Mouse (Mus musculus): ENCODE measurements around the gene Alg12. TPM values are rescaled to one million over a fixed set of nuclear protein-coding genes. Genes with fewer than 3 reads are reported as not detected.
A peak's percentile ranks its signal among the peaks of the same experiment; 100 is the strongest.

Gene Alg12
- total RNA-seq (2021): 10 to 100 TPM in 1 of 2 experiments, 1 to 10 TPM in 1; 8.9 to 10.1 TPM

DNA sequence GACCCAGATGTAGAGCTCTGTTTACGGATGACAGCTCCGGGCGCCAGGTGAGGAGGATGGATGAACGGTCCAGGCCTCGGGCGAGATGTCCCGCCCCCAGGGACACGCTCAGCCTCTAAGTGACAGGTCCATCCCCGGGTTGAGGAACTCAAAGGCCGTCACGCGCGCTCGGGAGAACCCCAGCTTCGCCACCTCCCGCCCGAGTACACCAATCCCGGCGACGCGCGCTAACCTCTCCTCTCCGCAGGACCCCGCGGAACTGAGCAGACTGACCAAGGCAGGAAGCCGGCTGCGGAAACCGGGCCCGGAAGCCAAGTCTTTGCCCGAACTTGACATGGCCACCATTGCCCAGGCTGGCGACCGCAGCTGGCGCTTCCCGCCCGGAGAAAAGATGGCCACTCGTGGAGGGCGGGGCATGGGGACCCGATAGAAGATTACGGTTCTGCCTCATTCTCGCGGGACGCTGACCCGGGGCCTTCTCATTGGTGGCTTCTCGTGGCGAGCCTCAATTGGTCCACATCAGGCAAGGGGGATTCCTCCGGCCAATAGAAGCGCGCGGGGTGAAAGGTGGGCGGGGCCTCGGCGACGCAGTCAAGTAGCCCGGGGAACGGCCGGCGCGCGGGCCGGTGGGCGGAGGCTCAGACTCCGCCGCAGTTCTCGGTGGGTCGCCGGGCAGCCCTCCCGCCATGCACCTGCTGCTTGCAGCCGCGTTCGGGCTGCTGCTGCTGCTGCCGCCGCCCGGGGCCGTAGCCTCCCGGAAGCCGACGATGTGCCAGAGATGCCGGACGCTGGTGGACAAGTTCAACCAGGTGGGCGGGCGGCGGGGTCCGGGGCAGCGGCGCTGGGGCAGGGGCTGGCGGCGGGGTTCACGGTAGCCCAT lies at the start of gene Alg12, which contains the start of gene Creld2:
TSS of gene Alg12 (minus strand) at position 293 of the 880 bp plus-strand sequence.
TSS of gene Creld2 (plus strand) at position 621 of the 880 bp plus-strand sequence.
- intact Hi-C loops (cut with DNase I): loop anchor here (2.0 to 5.0 kb wide), 3 partner anchors 67 to 260 kb away; partner anchors contain the start of genes Brd1 and Zbed4
- DNase-seq: peak; percentile 98

DNA sequence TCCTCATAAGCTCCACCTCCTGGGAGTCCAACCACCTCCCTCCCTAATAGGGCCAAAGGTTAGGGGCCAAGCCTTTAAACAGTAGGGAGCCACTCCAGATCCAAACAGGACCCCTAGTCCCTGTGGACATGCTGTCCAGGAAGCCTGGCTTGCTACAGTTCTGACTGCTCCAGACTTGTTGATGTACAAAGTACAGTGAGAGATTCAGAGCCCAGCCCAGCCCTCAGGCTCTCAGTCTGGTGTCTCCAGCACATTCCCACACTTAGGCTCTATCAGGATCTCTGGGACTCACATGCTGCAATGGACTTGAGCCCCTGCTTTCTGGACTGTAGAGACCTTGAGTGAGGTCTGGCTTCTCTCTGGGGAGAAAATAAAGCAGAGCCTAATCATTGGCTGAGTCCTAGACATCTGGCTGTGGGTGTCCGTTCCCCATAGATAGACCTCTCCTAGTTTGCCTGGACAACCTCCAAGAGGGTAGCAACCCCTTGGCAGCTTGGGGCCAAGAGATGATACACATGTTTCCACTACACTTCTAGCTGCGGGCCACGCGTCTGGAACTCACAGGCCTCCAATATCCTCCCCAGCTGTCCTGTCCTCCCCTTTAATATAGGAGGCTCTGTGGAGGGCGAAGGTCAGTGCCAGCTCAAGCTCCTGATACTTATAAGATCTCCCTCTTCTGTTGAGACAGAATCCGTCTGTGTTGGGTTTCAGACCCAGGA lies 49.1 kb upstream of the Alg12 start:
- intact Hi-C loops (cut with DNase I): loop anchor here (5.0 kb wide), 1 partner anchor 116 kb away; the partner anchor contains the start of gene Zbed4

DNA sequence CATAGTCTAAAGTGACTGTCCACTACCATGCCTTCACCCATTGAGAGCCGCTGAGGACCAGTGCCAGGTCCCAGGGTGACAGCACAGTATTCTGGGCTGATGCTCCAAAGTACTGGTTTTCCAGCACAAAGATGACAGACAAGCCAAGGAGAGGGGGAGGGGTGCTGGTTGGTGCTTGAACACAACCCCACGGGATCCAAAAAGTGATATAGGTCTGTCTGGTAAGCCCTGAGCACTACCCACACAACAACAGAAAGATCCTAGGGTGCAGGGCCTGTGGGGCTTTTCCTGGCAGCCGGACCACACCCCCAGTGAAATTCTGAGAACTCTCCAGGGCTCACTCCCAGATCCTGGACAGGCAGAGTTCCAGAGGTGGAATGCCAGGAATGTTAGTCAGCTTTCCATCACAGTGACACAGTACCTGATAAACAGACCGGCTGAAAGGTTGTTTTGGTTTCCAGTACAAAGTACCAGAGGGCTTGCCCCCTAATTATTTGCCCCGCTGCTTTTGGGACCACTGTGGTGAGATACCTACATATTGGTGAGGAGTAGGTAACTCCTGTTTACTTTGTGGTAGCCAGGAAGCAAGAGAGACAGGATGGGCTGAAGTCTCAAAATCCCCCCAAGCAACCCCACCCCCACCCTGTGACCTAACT lies 48.4 kb upstream of the Alg12 start:
- intact Hi-C loops (cut with DNase I): loop anchor here (1.0 to 5.0 kb wide), 2 partner anchors 30 to 115 kb away; partner anchors contain the start of gene Zbed4

More for the DNA sequence above, 49.1 kb upstream of the Alg12 start:
- peak; percentile 67 to 80 for DNase-seq

DNA sequence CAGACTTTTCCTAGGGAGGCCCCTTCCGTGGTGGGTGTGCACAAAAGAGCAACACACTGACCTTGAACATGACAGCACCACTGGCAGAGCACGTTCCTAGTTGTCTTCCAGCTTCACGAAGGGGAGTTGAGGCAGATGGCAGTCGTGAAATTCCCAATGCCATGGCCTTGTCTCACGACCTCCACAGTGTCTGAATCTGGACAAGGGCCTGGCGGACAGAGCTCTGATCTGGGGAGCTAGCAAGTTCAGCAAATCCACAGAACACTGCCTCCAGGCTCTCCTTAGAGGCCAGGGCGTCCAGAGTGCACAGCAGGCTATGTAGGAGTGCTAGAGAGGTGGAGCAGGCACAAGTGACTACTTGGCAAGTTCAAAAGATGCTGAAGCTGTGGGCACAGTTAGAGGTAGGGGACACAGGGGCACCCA lies 47.8 kb upstream of the Alg12 start:
- no peak for DNase-seq
- intact Hi-C loops (cut with DNase I): loop anchor here (1.0 to 5.0 kb wide), 2 partner anchors 30 to 115 kb away; partner anchors contain the start of gene Zbed4

More for the DNA sequence above, 48.4 kb upstream of the Alg12 start:
- DNase-seq: peak; percentile 76 to 85

DNA sequence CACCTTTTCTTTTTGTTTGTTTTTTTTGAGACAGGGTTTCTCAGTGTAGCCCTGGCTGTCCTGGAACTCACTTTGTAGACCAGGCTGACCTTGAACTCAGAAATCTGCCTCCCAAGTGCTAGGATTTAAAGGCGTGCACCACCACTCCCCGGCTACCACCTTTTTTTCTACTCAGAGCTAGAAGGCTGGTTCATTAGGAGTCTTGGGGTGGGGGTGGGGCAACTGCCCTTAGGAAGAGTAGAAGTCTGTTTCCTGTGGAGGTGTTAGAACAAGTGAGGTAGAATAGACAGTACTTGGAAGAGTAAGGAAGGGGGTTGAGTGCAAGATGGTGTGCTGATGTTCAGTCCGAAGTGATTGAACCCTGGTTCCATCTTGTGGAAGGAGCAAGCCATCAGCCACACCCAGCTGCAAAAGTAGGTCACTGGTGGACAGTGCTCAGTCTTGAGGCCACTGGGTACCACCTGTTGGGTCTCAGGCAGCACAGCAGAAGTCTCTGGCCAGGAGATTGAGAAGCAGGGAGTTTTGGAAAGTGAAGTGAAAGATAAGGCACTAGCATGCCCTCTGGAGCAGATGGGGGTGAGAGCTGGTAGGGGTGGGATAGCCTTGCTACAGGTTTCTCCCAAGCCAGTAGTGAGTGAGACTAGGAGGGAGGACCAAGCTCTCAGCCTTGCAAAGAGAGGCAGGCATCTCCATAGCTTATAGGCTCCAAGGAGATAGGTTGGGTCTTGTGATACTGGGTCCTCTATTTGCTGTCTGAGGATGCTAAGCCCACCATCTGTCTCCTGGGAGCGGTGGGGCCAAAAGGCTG lies 47.0 kb upstream of the Alg12 start:
- DNase-seq: no peak
- intact Hi-C loops (cut with DNase I): loop anchor here (2.0 to 5.0 kb wide), 2 partner anchors 15 to 114 kb away; partner anchors contain the start of gene Zbed4

DNA sequence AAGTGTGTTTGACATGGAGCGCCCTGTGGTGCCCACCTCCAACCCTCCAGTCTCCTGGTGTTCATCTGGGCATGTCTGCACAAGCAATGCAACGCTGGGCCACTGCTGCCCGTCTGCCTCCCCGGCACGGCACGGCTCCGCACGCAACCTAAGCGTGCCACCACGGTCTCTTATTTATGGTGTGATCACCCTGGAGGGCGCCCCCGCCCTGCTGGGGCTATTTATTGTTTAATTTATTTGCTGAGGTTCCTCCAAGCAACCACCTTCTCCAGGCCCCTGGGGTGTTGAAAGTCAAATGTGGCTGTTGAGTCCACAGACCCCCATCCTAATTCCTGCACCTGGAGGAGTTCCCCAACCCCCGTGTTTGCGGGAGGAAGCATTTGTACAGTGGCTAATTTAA lies 45.9 kb upstream of the Alg12 start:
- intact Hi-C loops (cut with DNase I): loop anchor here (2.0 to 5.0 kb wide), 2 partner anchors 14 to 113 kb away; partner anchors contain the start of gene Zbed4
- DNase-seq: no peak

DNA sequence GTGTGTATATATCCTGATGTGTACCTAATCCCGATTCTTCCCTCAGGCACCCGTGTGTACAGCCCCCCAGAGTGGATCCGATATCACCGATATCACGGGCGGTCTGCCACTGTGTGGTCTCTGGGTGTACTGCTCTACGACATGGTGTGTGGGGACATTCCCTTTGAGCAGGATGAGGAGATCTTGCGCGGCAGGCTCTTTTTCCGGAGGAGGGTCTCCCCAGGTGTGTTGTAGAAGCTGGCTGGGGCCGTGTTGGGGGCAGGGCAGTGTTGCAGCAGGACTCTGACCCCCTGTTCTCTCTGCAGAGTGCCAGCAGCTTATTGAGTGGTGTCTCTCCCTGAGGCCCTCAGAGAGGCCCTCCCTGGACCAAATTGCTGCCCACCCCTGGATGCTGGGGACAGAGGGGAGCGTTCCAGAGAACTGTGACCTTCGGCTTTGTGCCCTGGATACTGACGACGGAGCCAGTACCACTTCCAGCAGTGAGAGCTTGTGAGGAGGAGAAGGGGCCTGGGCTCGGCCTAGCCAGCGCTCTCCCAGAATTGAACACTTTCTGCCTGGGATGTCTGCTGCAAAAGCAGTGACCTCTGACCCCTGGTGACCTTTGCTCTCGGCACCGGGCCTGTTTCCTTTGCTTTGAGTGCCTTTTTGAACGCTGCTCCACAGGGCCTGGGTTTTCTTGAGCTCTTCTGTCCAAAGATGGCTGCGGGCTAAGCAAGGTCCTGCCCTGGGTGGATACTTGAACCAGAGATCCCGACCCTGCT lies 45.3 kb upstream of the Alg12 start:
- DNase-seq: peak in 1 of 2 experiments; percentile 50
- intact Hi-C loops (cut with DNase I): loop anchor here (1.0 to 5.0 kb wide), 3 partner anchors 11 to 112 kb away; partner anchors contain the start of gene Zbed4

DNA sequence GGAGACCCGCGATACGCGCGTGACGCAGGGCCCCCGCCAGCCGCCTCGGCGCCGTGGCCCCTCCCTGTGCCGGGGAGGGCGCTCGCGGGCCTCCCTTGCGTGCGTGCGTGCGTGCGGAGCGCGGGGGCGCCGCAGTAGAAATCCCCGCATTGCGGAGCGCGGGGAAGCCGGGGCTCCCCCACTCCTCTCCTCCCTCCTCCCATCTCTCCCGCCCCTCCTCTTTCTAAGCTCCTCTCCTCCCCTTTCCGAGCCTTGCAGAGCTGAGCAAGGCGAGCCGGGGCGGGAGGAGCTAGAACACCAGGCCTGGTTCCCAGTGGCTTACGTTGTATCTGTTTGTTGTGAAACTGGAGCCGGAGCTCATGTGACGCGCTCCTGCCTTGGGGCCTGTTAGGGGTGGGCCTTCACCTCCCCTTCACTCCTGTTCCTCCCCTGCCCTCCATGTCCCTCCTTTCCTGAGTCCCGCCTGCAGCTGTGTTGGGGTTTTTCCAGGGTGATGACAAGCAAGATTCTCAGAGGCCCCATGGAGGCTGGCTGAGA lies 44.6 kb upstream of the Alg12 start:
- peak; percentile 86 to 87 for DNase-seq
- intact Hi-C loops (cut with DNase I): loop anchor here (1.0 to 2.0 kb wide), 3 partner anchors 12 to 26 kb away; no protein-coding TSS in a partner anchor

DNA sequence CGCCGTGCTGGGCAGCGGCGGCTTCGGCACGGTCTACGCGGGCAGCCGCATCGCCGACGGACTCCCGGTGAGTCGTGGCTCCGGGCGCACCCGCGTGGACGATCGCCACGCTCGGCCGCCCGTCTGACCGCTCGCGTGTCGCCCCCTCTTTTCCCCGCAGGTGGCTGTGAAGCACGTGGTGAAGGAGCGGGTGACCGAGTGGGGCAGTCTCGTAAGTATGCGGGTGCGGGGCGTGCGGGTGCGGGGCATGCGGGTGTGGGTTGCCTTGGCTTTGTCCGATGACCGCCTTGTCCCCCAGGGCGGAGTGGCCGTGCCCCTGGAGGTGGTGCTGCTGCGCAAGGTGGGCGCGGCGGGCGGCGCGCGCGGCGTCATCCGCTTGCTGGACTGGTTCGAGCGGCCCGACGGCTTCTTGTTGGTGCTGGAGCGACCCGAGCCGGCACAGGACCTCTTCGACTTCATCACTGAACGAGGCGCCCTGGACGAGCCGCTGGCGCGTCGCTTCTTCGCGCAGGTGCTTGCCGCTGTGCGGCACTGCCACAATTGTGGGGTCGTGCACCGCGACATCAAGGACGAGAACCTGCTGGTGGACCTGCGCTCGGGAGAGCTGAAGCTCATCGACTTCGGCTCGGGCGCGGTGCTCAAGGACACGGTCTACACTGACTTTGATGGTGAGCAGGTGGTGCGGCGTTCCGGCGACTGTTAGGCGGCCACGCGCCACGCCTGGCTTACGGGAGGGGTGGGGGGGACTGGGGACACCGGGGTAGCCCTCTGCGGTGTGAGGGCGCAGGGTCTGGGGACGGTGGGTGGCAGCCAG lies 44.0 kb upstream of the Alg12 start:
- DNase-seq: peak; percentile 58 to 77
- intact Hi-C loops (cut with DNase I): loop anchor here (1.0 kb wide), 1 partner anchor 26 kb away; no protein-coding TSS in a partner anchor

DNA sequence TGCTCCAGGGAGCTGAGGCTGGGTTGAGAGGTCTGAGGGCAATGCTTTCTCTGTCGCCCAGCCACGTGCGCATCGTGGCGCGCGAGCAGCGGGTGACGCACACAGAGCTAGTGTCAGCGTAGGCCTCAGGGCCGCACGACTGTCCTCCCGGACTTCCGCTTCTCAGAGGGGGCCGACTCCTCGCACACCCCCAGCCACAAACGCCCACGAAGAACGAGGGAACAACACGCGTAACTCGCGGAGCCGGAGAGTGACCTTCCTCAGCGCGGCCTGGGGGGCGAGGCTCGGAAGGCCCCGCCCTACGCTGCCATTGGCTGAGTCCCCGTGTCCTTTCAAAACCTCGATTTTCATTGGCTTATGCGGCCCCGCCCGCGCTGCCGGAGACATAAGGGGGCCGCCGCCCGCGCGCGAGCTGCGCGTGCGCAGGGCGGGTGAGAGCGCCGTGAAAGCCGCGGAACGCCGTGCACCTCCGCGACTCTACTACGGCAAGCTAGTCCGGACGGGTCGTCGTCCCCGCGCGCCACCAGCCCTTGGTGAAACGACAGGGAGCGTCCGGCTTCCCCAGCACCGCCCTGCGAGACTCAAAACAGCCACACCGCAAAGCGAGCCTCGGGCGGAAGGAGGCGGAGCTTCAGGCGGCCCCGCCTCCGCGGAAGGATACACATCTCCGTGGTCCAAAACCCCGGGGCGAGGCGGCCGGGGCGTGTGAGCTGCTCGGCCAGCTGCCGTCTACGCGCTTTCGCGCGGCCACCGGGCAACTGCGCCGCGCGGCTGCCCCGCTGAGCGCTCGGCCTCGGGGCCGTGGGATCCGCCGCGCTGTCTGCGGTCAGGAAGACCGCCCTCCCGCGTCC lies 42.9 kb upstream of the Alg12 start, which contains the start of gene Pim3:
TSS of gene Pim3 (plus strand) at position 415 of the 851 bp plus-strand sequence.
- intact Hi-C loops (cut with DNase I): no loop called here
- peak; percentile 98 to 99 for DNase-seq

DNA sequence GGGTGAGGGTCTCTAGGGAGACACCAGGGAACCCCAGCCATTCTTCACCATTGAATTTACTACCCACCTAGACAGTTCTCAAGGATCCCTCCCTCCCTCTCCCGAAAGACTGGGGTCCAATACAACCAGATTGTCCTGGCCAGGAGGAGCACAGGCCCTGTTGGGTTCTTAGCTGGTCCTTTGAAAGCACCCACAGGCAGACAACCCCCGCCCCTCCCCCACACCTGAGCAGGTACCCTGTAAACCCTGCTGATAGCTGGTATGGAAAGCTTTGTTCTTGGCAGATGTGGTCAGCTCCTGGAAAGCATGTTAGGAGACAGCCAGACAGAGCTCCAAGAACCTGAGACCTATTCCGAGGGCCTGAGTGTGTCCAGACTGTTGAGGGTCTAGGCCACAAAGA lies 41.7 kb upstream of the Alg12 start:
- intact Hi-C loops (cut with DNase I): no loop called here
- no peak for DNase-seq

DNA sequence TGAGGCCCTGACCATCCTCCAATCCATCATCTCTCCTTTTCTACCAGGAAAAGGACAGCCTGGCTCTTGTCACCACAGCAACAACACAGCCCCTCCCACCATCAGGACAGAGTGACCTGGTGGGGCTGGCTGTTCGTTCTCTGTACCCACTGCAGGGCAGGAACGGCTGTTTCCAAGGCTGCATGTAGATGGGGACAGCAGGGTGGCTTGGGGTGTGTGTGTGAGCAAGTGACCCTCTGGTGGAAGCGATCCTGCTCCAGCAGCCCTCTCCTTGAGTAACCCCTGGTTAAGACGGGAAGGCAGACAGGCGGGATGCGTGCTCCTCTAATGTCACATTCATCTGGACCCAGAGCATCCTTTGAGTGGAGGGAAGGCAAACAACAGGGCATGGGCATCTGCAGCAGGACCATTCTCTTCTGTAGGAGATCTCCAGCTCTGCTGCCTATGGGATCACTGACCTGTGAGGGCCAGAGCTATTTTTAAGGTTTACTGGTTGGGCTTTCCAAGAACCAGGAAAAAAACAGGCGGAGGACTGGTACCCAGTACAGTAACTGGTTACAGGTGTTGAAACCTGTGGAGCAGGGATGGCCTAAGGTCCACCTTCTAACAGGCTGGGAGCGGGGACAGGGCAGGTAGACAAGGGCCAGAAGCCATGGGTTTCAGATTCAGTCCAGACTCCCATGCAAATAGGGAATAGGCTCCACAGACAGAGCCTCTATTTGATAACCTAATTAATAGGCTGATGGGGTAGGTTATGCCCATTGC lies 40.3 kb upstream of the Alg12 start:
- DNase-seq: no peak
- intact Hi-C loops (cut with DNase I): no loop called here

DNA sequence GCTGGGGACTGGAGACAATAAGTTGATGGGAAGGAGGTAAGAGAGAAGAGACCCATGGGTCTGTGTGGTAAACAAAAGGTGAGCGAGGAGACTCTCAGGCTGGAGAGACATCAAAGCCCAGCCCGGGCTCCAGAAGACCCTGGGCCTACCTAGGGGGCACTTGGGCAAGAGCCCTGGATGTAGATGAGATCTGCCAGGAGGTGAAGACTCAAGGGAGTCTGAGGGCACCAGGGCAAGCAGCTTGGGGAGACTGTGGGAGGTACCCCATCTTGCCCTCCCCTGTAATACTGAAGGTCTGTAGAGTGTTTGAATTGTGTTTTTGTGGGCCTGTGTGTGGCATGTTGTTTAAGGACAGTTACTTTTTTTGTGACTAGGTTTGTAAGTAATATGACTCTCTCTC lies 39.6 kb upstream of the Alg12 start:
- intact Hi-C loops (cut with DNase I): no loop called here
- no peak for DNase-seq

DNA sequence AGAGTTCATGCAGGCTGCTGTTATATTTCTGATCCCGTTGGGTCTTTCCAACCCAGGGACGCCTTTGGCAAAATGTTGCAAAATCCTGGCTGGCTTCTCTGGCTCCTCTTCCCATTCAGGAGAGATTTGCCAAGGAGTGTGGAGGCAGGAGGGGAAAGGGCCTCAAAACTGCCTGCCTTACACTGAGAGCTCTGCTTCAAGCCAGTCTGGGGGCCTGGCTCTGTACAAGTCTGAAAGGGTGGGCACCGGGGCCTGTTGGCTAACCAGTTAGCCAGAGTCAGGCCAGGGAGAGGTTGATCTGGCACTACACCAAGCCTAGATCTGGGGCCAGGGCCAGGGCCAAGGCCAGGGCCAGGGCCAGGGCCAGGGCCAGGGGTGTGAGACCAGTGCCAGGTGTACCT lies 39.0 kb upstream of the Alg12 start:
- intact Hi-C loops (cut with DNase I): no loop called here
- peak; percentile 69 to 78 for DNase-seq

DNA sequence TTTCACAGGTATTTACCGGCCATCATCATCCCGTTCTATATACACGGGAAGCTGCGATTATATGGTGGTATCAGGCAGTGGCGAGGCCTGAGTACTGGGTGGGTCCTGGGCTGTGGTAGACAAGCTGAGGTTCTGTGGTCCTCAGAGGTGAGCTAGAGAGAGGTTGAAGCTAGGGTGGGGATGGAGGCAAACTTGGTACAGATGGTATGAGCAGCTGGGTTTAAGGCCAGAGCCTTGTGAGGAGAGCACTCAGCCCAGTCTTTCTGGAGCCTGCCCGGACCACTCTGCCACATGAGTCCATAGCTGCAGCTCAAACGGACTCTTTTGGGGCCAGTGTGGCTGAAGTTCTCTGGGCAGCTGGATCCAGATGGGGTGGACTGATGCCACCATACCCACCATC lies 38.2 kb upstream of the Alg12 start:
- intact Hi-C loops (cut with DNase I): no loop called here
- DNase-seq: no peak

DNA sequence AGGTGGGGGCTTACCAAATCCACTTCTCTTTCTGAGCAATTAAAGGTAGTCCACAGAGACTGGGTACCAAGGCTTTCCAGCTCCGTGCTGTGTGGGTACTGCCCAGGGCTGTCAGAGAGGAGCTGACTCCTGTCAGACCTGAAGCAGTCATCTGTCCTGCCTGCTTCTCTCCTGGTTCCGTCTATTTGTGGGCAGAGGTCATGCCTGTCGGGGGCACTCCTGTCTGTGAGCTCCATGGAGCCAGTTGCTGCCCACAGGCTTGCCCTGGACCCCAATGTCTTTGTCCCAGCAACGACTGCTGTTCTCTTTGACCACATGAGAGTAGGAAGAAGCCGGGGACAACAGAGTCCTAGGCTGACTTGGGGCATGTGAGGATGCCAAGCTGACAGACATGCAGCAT lies 37.5 kb upstream of the Alg12 start:
- DNase-seq: no peak
- intact Hi-C loops (cut with DNase I): no loop called here
